Mouse (Mus musculus) kidney, embryonic 15.5 days (tissue): Measurements from ENCODE around the gene Asgr1. TPM values are rescaled to one million over a fixed set of nuclear protein-coding genes. Genes with fewer than 3 reads are reported as not detected.

Experiments used
- ATAC-seq: fragments of 200-750 bp; cut with Nextera tagmentation; replicated peaks from 2 replicates; pipeline ENCODE4 v1.8.0; 2017; ENCODE audit warnings: moderate TSS enrichment; ENCODE audit not compliant: low FRiP score
- H3K27ac ChIP-seq: fragments of 300-500 bp; sonication (generic); 2 replicates; pipeline ENCODE4 v1.5.1; 2015; ENCODE audit warnings: mild to moderate bottlenecking, inconsistent platforms
- H3K27me3 ChIP-seq: fragments of 300-500 bp; sonication (generic); 2 replicates; pipeline ENCODE4 v1.6.1; 2015; ENCODE audit warnings: inconsistent platforms
- H3K36me3 ChIP-seq: fragments of 300-500 bp; sonication (generic); 2 replicates; pipeline ENCODE4 v1.6.1; 2015; ENCODE audit warnings: inconsistent platforms
- H3K4me1 ChIP-seq: fragments of 300-500 bp; sonication (generic); 2 replicates; pipeline ENCODE4 v1.6.1; 2015; ENCODE audit warnings: inconsistent platforms
- H3K4me2 ChIP-seq: fragments of 300-500 bp; sonication (generic); 2 replicates; pipeline ENCODE4 v1.6.1; 2015; ENCODE audit warnings: moderate library complexity, mild to moderate bottlenecking, inconsistent platforms
- H3K4me3 ChIP-seq: fragments of 300-500 bp; sonication (generic); replicated peaks from 2 replicates; pipeline ENCODE4 v1.5.1; 2015; ENCODE audit warnings: mild to moderate bottlenecking, inconsistent platforms
- H3K9ac ChIP-seq: fragments of 300-500 bp; sonication (generic); 2 replicates; pipeline ENCODE4 v1.6.1; 2015; ENCODE audit warnings: mild to moderate bottlenecking, inconsistent platforms
- H3K9me3 ChIP-seq: fragments of 300-500 bp; sonication (generic); replicated peaks from 2 replicates; pipeline ENCODE4 v1.6.1; 2016; ENCODE audit warnings: inconsistent platforms
- WGBS: fragments of 180-500 bp; shearing (Covaris S2); methylation state at CpG from one replicate; pipeline ENCODE4 v1.1.7; 2015; ENCODE audit warnings: mixed read lengths; 5-methylcytosine and 5-hydroxymethylcytosine counted together
- polyA plus RNA-seq: library from polyadenylated mRNA; unstranded; fragments of >200 nt; fragmentation: Nextera tagmentation; extraction: Ambion mirVana; gene quantifications from 2 replicates; pipeline ENCODE4 v1.2.1, GENCODE M21; 2015

The Asgr1 gene
- polyA plus RNA-seq, 1 experiment from 2014 or later, result 2.3 TPM

GRCm38 (mm10) chr11:70075581-70075980, 21.7 kb downstream of the Asgr1 start:
- 67% methylated on average over 6 of the region's 6 CpGs for WGBS
- H3K9ac ChIP-seq, result no peak overlapping the region
- peaks cover 13% of the 10 kb centered on the region; the same call in 1 of the 2 replicates for H3K4me1 ChIP-seq
- H3K9me3 ChIP-seq, result no peaks in the 10 kb centered on the region
- no peaks in the 10 kb centered on the region for H3K36me3 ChIP-seq
- peaks cover 35% of the 10 kb centered on the region for H3K27me3 ChIP-seq
- no peak overlapping the region for H3K4me2 ChIP-seq
- no peak for ATAC-seq
- no peak overlapping the region for H3K27ac ChIP-seq
- H3K4me3 ChIP-seq, result no peak overlapping the region

DNA sequence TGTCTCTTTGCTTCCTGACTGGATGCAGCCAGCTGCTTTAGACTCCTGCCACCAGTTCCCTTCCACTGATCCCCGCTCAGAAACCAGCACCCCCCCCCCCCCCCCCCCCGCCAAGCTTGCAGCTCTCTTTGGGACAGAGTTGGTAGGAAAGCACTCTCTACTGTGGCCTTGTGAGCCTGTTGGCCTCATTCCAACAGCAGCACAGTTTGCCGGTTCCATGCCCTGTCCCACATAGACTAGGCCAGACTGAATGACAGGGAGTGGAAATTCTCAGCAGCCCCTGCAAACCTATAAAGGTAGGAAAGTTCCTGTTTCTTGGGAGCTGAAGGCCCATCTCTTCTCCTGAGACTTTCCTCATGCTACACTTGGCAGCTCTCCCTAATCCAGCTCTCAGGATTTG, 23.6 kb downstream of the Asgr1 start:
- H3K9me3 ChIP-seq, result no peaks in the 10 kb centered on the region
- 67% methylated on average over 3 of the region's 3 CpGs for WGBS
- peaks cover 30% of the 10 kb centered on the region for H3K27me3 ChIP-seq
- no peak for ATAC-seq
- H3K36me3 ChIP-seq, result no peaks in the 10 kb centered on the region
- no peak overlapping the region for H3K27ac ChIP-seq
- no peak overlapping the region for H3K9ac ChIP-seq
- H3K4me1 ChIP-seq, result 0 out of 2 replicates have a peak, but pooled peaks cover 7% of the 10 kb centered on the region
- H3K4me3 ChIP-seq, result no peak overlapping the region
- H3K4me2 ChIP-seq, result no peak overlapping the region

DNA sequence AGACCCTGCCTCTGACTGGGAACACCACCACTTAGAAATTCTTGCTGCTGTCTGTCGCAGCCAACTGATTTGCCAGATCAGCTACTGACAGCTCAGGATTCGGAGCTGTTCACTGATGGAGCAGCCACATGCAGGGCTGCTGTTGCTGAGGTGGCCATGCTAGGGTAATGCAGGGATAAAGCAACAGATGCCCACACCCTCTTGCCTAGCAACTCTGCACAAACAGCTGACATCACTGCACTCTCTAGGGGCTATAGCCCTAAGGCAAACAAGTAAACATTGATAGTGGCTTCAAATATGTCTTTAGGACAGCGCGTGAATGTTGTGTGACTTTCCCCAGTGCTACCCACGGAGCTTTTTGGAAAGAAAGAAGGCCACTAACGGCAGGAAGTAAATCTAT, 25.3 kb downstream of the Asgr1 start:
- H3K27ac ChIP-seq, result no peak overlapping the region
- H3K36me3 ChIP-seq, result no peaks in the 10 kb centered on the region
- H3K27me3 ChIP-seq, result peaks cover 14% of the 10 kb centered on the region
- WGBS, result 71% methylated on average over 6 of the region's 6 CpGs
- no peak overlapping the region for H3K9ac ChIP-seq
- ATAC-seq, result no peak
- H3K4me1 ChIP-seq, result 0 out of 2 replicates have a peak, but pooled peaks cover 3% of the 10 kb centered on the region
- H3K4me3 ChIP-seq, result no peak overlapping the region
- H3K4me2 ChIP-seq, result no peak overlapping the region
- no peaks in the 10 kb centered on the region for H3K9me3 ChIP-seq

GRCm38 (mm10) chr11:70079928-70080327, 26.0 kb downstream of the Asgr1 start:
- no peak for ATAC-seq
- no peak overlapping the region for H3K27ac ChIP-seq
- H3K9me3 ChIP-seq, result no peaks in the 10 kb centered on the region
- H3K27me3 ChIP-seq, result peaks cover 10% of the 10 kb centered on the region
- no peaks in the 10 kb centered on the region for H3K36me3 ChIP-seq
- 77% methylated on average over 7 of the region's 7 CpGs for WGBS
- H3K9ac ChIP-seq, result no peak overlapping the region
- no peak overlapping the region for H3K4me2 ChIP-seq
- no peak overlapping the region for H3K4me3 ChIP-seq
- H3K4me1 ChIP-seq, result 0 out of 2 replicates have a peak, but pooled peaks cover 1% of the 10 kb centered on the region

- ATAC-seq, result no peak
- peaks cover 8% of the 10 kb centered on the region for H3K27me3 ChIP-seq
- no peak overlapping the region for H3K9ac ChIP-seq
- WGBS, result 82% methylated on average over 15 of the region's 15 CpGs
- no peaks in the 10 kb centered on the region for H3K9me3 ChIP-seq
- H3K36me3 ChIP-seq, result no peaks in the 10 kb centered on the region
- no peaks in the 10 kb centered on the region for H3K4me1 ChIP-seq
- no peak overlapping the region for H3K4me3 ChIP-seq
- no peak overlapping the region for H3K27ac ChIP-seq
- H3K4me2 ChIP-seq, result no peak overlapping the region
Measured at GRCm38 (mm10) chr11:70080803-70081590, 27.1 kb downstream of the Asgr1 start.

DNA sequence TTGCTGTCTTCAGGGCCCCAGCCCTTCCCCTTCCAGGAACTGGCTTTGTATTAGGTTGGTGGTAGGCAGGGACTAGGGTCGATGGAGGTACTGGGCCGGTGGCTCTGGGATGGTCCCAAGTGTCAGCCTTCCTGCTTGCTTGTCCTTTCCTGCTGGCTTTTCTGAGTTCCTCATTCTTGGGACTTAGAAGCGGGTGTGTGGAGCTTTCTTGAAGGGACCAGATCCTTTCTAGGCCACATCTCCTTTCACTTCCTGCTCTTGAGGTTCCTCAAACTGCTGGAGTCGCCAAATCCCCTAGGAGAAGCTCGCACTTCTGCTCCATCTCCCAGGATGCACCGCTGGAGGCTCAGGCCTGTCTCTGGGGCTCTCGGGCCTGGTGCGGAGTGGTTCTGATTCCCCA, 30.7 kb downstream of the Asgr1 start:
- 89% methylated on average over 8 of the region's 8 CpGs for WGBS
- H3K9me3 ChIP-seq, result no peaks in the 10 kb centered on the region
- no peak overlapping the region for H3K4me2 ChIP-seq
- H3K27ac ChIP-seq, result no peak overlapping the region
- no peaks in the 10 kb centered on the region for H3K4me1 ChIP-seq
- H3K9ac ChIP-seq, result no peak overlapping the region
- no peaks in the 10 kb centered on the region for H3K36me3 ChIP-seq
- ATAC-seq, result no peak
- H3K27me3 ChIP-seq, result 0 out of 2 replicates have a peak, but pooled peaks cover 3% of the 10 kb centered on the region
- no peak overlapping the region for H3K4me3 ChIP-seq

DNA sequence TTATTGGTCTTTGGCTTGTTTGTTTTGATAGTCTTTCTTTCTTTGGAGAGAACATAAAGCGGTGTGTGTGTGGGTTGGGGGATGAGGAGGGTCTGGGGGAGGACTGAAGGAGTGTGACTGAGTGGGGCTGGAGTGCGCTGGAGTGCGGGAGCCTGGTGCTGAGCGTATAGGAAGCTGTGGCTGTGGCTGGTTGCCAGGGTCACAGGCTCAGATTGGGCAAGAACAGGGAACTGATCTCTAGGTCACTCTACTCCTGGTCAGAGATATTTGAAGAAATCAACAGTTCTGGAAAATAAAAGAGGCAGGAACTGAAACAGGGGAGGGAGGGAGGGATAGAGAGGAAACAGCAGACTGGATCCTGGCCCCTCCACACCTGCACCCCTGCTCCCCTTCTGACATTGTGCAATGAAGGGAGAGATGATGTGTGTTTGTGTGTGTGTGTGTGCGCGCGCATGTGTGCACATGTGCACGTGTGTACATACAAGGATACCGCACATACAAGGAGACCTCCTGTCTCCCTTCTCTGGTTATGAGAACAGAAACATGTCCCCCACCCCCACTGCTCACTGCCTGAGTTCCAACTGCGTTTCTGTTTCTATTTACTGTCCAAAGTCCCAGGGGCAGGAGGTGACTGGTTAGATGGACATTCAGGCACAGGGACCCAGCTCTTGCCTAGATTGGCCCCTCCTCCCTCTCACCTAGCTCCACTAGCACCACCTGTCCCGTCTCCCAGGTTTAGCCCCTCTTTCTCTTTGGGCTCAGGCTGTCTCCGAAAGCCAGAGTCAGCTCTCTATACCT, 38.3 kb downstream of the Asgr1 start, which contains the start of gene Asgr2:
Gene Asgr2 (plus strand): TSS at position 659 of the 798 bp plus-strand sequence.
- no peaks in the 10 kb centered on the region for H3K36me3 ChIP-seq
- H3K9ac ChIP-seq, result no peak within 1 kb of the TSS
- H3K4me1 ChIP-seq, result peaks cover 8% of the 10 kb centered on the region; the same call in 1 of the 2 replicates
- H3K27ac ChIP-seq, result no peak within 1 kb of the TSS
- WGBS, result 61% methylated on average over 12 of the region's 12 CpGs
- H3K4me3 ChIP-seq, result no peak within 1 kb of the TSS
- H3K9me3 ChIP-seq, result no peaks in the 10 kb centered on the region
- no peak within 1 kb of the TSS for H3K4me2 ChIP-seq
- peaks cover 9% of the 10 kb centered on the region; the same call in 1 of the 2 replicates for H3K27me3 ChIP-seq
- no peak for ATAC-seq

DNA sequence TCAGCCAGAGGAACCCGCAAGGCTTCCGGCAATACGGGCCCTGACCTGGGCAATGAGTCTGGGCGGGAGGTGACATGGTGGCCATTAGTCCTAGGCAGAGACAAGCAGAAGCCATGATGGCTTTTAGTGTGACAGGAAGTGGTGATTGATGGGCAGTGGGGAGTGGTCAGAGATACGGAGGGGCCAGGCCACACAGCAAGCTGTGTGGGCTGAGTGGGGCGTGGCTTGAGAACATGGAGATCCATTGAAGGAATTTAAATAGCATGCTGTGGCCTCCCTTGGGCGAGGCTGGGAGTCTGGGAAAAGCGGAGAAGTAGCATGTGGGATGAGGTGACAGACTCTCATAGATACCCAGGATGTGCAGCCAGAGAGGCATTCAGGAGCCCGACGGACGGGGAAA, 43.5 kb downstream of the Asgr1 start:
- WGBS, result 62% methylated on average over 11 of the region's 11 CpGs
- peaks cover 3% of the 10 kb centered on the region; the same call in 1 of the 2 replicates for H3K4me1 ChIP-seq
- H3K9ac ChIP-seq, result no peak overlapping the region
- H3K27me3 ChIP-seq, result peaks cover 15% of the 10 kb centered on the region; the same call in 1 of the 2 replicates
- no peaks in the 10 kb centered on the region for H3K36me3 ChIP-seq
- H3K4me3 ChIP-seq, result no peak overlapping the region
- ATAC-seq, result no peak
- no peak overlapping the region for H3K27ac ChIP-seq
- no peaks in the 10 kb centered on the region for H3K9me3 ChIP-seq
- no peak overlapping the region for H3K4me2 ChIP-seq

DNA sequence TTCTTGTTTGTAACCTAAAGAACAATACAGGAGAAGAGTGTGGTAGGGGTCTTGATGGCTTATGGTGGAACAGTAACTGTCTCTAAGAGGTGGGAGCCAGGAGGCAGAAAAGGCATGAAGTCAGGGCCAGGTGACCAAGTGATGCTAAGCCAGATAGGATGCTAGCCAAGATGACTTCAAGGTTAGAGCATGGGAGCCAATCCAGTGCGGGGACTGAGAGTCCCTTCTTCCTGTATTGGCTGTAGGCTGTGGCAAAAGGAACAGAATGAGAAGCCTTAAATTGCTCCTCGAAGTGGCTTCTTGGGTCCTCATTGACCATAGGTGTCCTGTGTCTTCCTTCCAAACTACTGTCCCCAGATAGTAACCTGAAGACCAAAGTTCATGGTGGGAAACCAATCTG, 45.2 kb downstream of the Asgr1 start:
- ATAC-seq, result no peak
- H3K27ac ChIP-seq, result no peak overlapping the region
- H3K4me3 ChIP-seq, result no peak overlapping the region
- WGBS, result 91% methylated on average over 2 of the region's 2 CpGs
- H3K4me1 ChIP-seq, result no peaks in the 10 kb centered on the region; the same call in 1 of the 2 replicates
- no peak overlapping the region for H3K4me2 ChIP-seq
- H3K27me3 ChIP-seq, result peaks cover 13% of the 10 kb centered on the region; the same call in 1 of the 2 replicates
- H3K9ac ChIP-seq, result no peak overlapping the region
- H3K9me3 ChIP-seq, result no peaks in the 10 kb centered on the region
- H3K36me3 ChIP-seq, result no peaks in the 10 kb centered on the region

DNA sequence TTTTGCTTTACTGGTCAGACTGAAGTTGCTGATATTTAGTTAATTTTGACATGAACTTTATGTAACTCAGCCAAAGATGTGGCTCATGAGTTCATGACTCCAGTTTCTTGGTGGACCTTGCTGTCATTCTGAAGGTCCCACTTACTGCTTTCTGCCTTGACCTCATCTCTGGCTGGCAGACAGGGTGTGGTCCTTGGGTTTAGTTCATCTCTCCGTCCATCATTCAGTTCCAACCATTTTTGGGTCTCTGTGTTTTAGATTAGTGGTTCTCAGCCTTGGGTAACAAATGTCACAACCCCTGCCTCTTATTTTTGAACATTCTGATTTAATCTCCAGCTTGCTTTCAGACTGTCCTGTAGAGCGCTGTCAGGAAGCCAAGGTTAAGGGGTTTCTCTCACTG, 45.9 kb downstream of the Asgr1 start:
- Histone ChIP-seq H3K9me3 (no peaks in the 10 kb centered on the region), H3K36me3 (no peaks in the 10 kb centered on the region), H3K9ac (no peak overlapping the region), H3K4me2 (no peak overlapping the region), H3K4me1 (no peaks in the 10 kb centered on the region; the same call in 1 of the 2 replicates), H3K27ac (no peak overlapping the region), H3K4me3 (no peak overlapping the region), H3K27me3 (peaks cover 13% of the 10 kb centered on the region; the same call in 1 of the 2 replicates)
- ATAC-seq, result no peak
- WGBS, result 83% methylated on average over 2 of the region's 2 CpGs

GRCm38 (mm10) chr11:70103701-70104315, 49.9 kb downstream of the Asgr1 start:
- Histone ChIP-seq H3K36me3 (no peaks in the 10 kb centered on the region), H3K4me3 (no peak overlapping the region), H3K9me3 (no peaks in the 10 kb centered on the region), H3K27me3 (0 out of 2 replicates have a peak, but pooled peaks cover 5% of the 10 kb centered on the region), H3K4me2 (no peak overlapping the region), H3K27ac (no peak overlapping the region), H3K4me1 (no peaks in the 10 kb centered on the region), H3K9ac (no peak overlapping the region)
- ATAC-seq, result no peak
- WGBS, result 78% methylated on average over 14 of the region's 14 CpGs
